Mouse (Mus musculus) forebrain, embryonic 13.5 days (tissue): ENCODE results near the gene Tead3. TPM values are rescaled to one million over a fixed set of nuclear protein-coding genes. Genes with fewer than 3 reads are reported as not detected.

ENCODE experiments used
- ATAC-seq: fragments of 200-750 bp; cut with Nextera tagmentation; 2 replicates; pipeline ENCODE4 v1.8.0; 2017
- H3K27ac ChIP-seq: fragments of 300-500 bp; sonication (generic); 2 replicates; pipeline ENCODE4 v1.5.1; 2015; ENCODE audit warnings: inconsistent platforms, mild to moderate bottlenecking, moderate library complexity
- H3K27me3 ChIP-seq: fragments of 300-500 bp; sonication (generic); 2 replicates; pipeline ENCODE4 v1.6.1; 2015; ENCODE audit warnings: mild to moderate bottlenecking, inconsistent platforms
- H3K36me3 ChIP-seq: fragments of 300-500 bp; sonication (generic); 2 replicates; pipeline ENCODE4 v1.6.1; 2015; ENCODE audit warnings: mild to moderate bottlenecking, inconsistent platforms; ENCODE audit not compliant: poor library complexity, severe bottlenecking
- H3K4me1 ChIP-seq: fragments of 300-500 bp; sonication (generic); 2 replicates; pipeline ENCODE4 v1.6.1; 2015; ENCODE audit warnings: inconsistent platforms
- H3K4me2 ChIP-seq: fragments of 300-500 bp; sonication (generic); 2 replicates; pipeline ENCODE4 v1.6.1; 2015; ENCODE audit warnings: inconsistent platforms, mild to moderate bottlenecking, moderate library complexity
- H3K4me3 ChIP-seq: fragments of 300-500 bp; sonication (generic); 2 replicates; pipeline ENCODE4 v1.5.1; 2015; ENCODE audit warnings: mild to moderate bottlenecking, inconsistent platforms
- H3K9ac ChIP-seq: fragments of 300-500 bp; sonication (generic); 2 replicates; pipeline ENCODE4 v1.6.1; 2015; ENCODE audit warnings: mild to moderate bottlenecking, inconsistent platforms
- H3K9me3 ChIP-seq: fragments of 300-500 bp; sonication (generic); replicated peaks from 2 replicates; pipeline ENCODE4 v1.6.1; 2016; ENCODE audit warnings: inconsistent platforms
- WGBS: fragments of 180-500 bp; shearing (Covaris S2); methylation state at CpG from one replicate; pipeline ENCODE4 v1.1.7; 2015; 5-methylcytosine and 5-hydroxymethylcytosine counted together
- polyA plus RNA-seq: library from polyadenylated mRNA; unstranded; fragments of >200 nt; fragmentation: Nextera tagmentation; extraction: Ambion mirVana; gene quantifications from 2 replicates; pipeline ENCODE4 v1.2.1, GENCODE M21; 2015

Gene Tead3
- polyA plus RNA-seq, 1 experiment from 2014 or later: 2.4 TPM

GRCm38 (mm10) chr17:28290671-28291070 lies 59.9 kb downstream of the Tead3 start:
- no peak overlapping the region for H3K9ac ChIP-seq
- no peaks in the 10 kb centered on the region for H3K36me3 ChIP-seq
- no peaks in the 10 kb centered on the region for H3K27me3 ChIP-seq
- whole genome bisulfite sequencing: 86% methylated on average over 11 of the region's 11 CpGs
- peaks cover 13% of the 10 kb centered on the region for H3K4me1 ChIP-seq
- no peak for ATAC-seq
- no peak overlapping the region for H3K27ac ChIP-seq
- 0 out of 2 replicates have a peak, but pooled peaks cover 3% of the 10 kb centered on the region for H3K9me3 ChIP-seq
- H3K4me2 ChIP-seq: no peak overlapping the region
- no peak overlapping the region for H3K4me3 ChIP-seq

GRCm38 (mm10) chr17:28290262-28290661 lies 60.4 kb downstream of the Tead3 start:
- WGBS: 70% methylated on average over 3 of the region's 3 CpGs
- ATAC-seq: no peak
- no peaks in the 10 kb centered on the region for H3K36me3 ChIP-seq
- H3K9me3 ChIP-seq: 0 out of 2 replicates have a peak, but pooled peaks cover 3% of the 10 kb centered on the region
- H3K4me1 ChIP-seq: peaks cover 13% of the 10 kb centered on the region
- H3K4me2 ChIP-seq: no peak overlapping the region
- no peaks in the 10 kb centered on the region for H3K27me3 ChIP-seq
- no peak overlapping the region for H3K9ac ChIP-seq
- H3K27ac ChIP-seq: no peak overlapping the region
- H3K4me3 ChIP-seq: no peak overlapping the region

- WGBS: 72% methylated on average over 5 of the region's 5 CpGs
- 0 out of 2 replicates have a peak, but pooled peaks cover 3% of the 10 kb centered on the region for H3K9me3 ChIP-seq
- H3K4me3 ChIP-seq: no peak overlapping the region
- no peak overlapping the region for H3K4me2 ChIP-seq
- peaks cover 5% of the 10 kb centered on the region; the same call in 1 of the 2 replicates for H3K4me1 ChIP-seq
- no peaks in the 10 kb centered on the region for H3K27me3 ChIP-seq
- no peak overlapping the region for H3K27ac ChIP-seq
- H3K36me3 ChIP-seq: no peaks in the 10 kb centered on the region
- no peak overlapping the region for H3K9ac ChIP-seq
- no peak for ATAC-seq
Measured at GRCm38 (mm10) chr17:28287980-28288379, 62.6 kb downstream of the Tead3 start.

- H3K27ac ChIP-seq: no peak overlapping the region
- no peak overlapping the region for H3K4me3 ChIP-seq
- H3K4me1 ChIP-seq: peaks cover 5% of the 10 kb centered on the region; the same call in 1 of the 2 replicates
- H3K9ac ChIP-seq: no peak overlapping the region
- 0 out of 2 replicates have a peak, but pooled peaks cover 3% of the 10 kb centered on the region for H3K9me3 ChIP-seq
- no peak for ATAC-seq
- 67% methylated on average over 8 of the region's 8 CpGs for WGBS
- no peak overlapping the region for H3K4me2 ChIP-seq
- no peaks in the 10 kb centered on the region for H3K36me3 ChIP-seq
- no peaks in the 10 kb centered on the region for H3K27me3 ChIP-seq
Measured at GRCm38 (mm10) chr17:28287578-28287977, 63.0 kb downstream of the Tead3 start.

GRCm38 (mm10) chr17:28286964-28287363 lies 63.7 kb downstream of the Tead3 start:
- Histone ChIP-seq H3K27ac (no peak overlapping the region), H3K4me2 (no peak overlapping the region), H3K4me3 (no peak overlapping the region), H3K36me3 (no peaks in the 10 kb centered on the region), H3K9me3 (no peaks in the 10 kb centered on the region), H3K4me1 (peaks cover 5% of the 10 kb centered on the region; the same call in 1 of the 2 replicates), H3K9ac (no peak overlapping the region), H3K27me3 (no peaks in the 10 kb centered on the region)
- WGBS: 41% methylated on average over 5 of the region's 5 CpGs
- ATAC-seq: no peak

- Histone ChIP-seq H3K4me1 (peaks cover 5% of the 10 kb centered on the region; the same call in 1 of the 2 replicates), H3K27me3 (no peaks in the 10 kb centered on the region), H3K27ac (no peak overlapping the region), H3K36me3 (no peaks in the 10 kb centered on the region), H3K9ac (no peak overlapping the region), H3K4me2 (no peak overlapping the region), H3K9me3 (no peaks in the 10 kb centered on the region), H3K4me3 (no peak overlapping the region)
- ATAC-seq: no peak
- WGBS: 85% methylated on average over 10 of the region's 10 CpGs
Measured at GRCm38 (mm10) chr17:28286133-28286532, 64.5 kb downstream of the Tead3 start.

GRCm38 (mm10) chr17:28283199-28283598 lies 67.4 kb downstream of the Tead3 start:
- WGBS: 90% methylated on average over 10 of the region's 10 CpGs
- no peak overlapping the region for H3K4me3 ChIP-seq
- H3K27me3 ChIP-seq: no peaks in the 10 kb centered on the region
- peaks cover 7% of the 10 kb centered on the region; the same call in 1 of the 2 replicates for H3K4me1 ChIP-seq
- no peak overlapping the region for H3K9ac ChIP-seq
- no peaks in the 10 kb centered on the region for H3K9me3 ChIP-seq
- no peak overlapping the region for H3K27ac ChIP-seq
- H3K4me2 ChIP-seq: no peak overlapping the region
- H3K36me3 ChIP-seq: no peaks in the 10 kb centered on the region
- no peak for ATAC-seq

GRCm38 (mm10) chr17:28281866-28282441 lies 68.7 kb downstream of the Tead3 start:
- Histone ChIP-seq H3K4me3 (no peak overlapping the region), H3K4me2 (no peak overlapping the region), H3K9me3 (no peaks in the 10 kb centered on the region), H3K27me3 (no peaks in the 10 kb centered on the region), H3K9ac (no peak overlapping the region), H3K27ac (no peak overlapping the region), H3K36me3 (no peaks in the 10 kb centered on the region), H3K4me1 (peaks cover 7% of the 10 kb centered on the region; the same call in 1 of the 2 replicates)
- ATAC-seq: no peak
- WGBS: 94% methylated on average over 7 of the region's 7 CpGs

Other genes starting within 250 kb of the Tead3 start
- 2.9 and 4.2 TPM in 2 replicates for gene Scube3, start 208.7 kb downstream of the Tead3 start, polyA plus RNA-seq
- 32.7 and 34.5 TPM in 2 replicates for gene Zfp523, start 173.7 kb downstream of the Tead3 start, polyA plus RNA-seq
- gene Def6, start 143.0 kb downstream of the Tead3 start, polyA plus RNA-seq: 3.3 and 3.6 TPM in 2 replicates
- gene Ppard, start 118.1 kb downstream of the Tead3 start, polyA plus RNA-seq: 1.4 and 1.8 TPM in 2 replicates
- 22.6 and 24.6 TPM in 2 replicates for gene Fance, start 37.3 kb downstream of the Tead3 start, polyA plus RNA-seq
- gene Rpl10a, start 22.3 kb downstream of the Tead3 start, polyA plus RNA-seq: 444 and 501 TPM in 2 replicates
- gene Tulp1, start 14.4 kb upstream of the Tead3 start, polyA plus RNA-seq: 1.4 and 1.7 TPM in 2 replicates
- gene Fkbp5, start 166.7 kb upstream of the Tead3 start, polyA plus RNA-seq: 29.4 and 30.1 TPM in 2 replicates
- not detected in 2 replicates for gene Armc12, start 180.0 kb upstream of the Tead3 start, polyA plus RNA-seq
- not detected in 2 replicates for gene Clpsl2, start 198.6 kb upstream of the Tead3 start, polyA plus RNA-seq
- gene Clps, start 209.9 kb upstream of the Tead3 start, polyA plus RNA-seq: 0.54 TPM in 1 of 2 replicates, not detected in the other
- 2.8 and 2.9 TPM in 2 replicates for gene Lhfpl5, start 224.8 kb upstream of the Tead3 start, polyA plus RNA-seq